Mouse (Mus musculus): Measurements from ENCODE around the gene Ywhab. TPM values are rescaled to one million over a fixed set of nuclear protein-coding genes. Genes with fewer than 3 reads are reported as not detected.

Gene Ywhab
- polyA plus RNA-seq, 1 experiment from 2014 or later = 276 TPM

GRCm38 (mm10) chr2:163998981-163999380 lies 4.2 kb downstream of the Ywhab start:
- Histone ChIP-seq H3K9ac (ENCODE audit: low read depth, low read length) (no peak overlapping the region), H3K27ac (replicated peaks; ENCODE audit: low read depth, low read length) (no peak overlapping the region)
- ATAC-seq (ENCODE audit: low read depth) = no peak

GRCm38 (mm10) chr2:164002637-164003036 lies 7.9 kb downstream of the Ywhab start:
- Histone ChIP-seq H3K9ac (ENCODE audit: low read depth, low read length) (no peak overlapping the region), H3K36me3 (ENCODE audit: control insufficient read depth, insufficient read depth, low read length) (peaks cover 6% of the 10 kb centered on the region; the same call in 1 of the 2 replicates), H3K4me3 (ENCODE audit: low read depth, low read length) (no peak overlapping the region), H3K4me2 (ENCODE audit: low read depth, low read length) (no peak overlapping the region), H3K9me3 (ENCODE audit: control insufficient read depth, low read length) (no peaks in the 10 kb centered on the region), H3K27me3 (replicated peaks; ENCODE audit: control insufficient read depth, insufficient read depth, low read length) (no peaks in the 10 kb centered on the region), H3K4me1 (ENCODE audit: control insufficient read depth, insufficient read depth, low read length) (peaks cover 16% of the 10 kb centered on the region), H3K27ac (replicated peaks; ENCODE audit: low read depth, low read length) (no peak overlapping the region)
- DNase-seq (ENCODE audit: low spot score) = no peak
- ATAC-seq (ENCODE audit: low read depth) = no peak
- 98% methylated on average over 3 of the region's 3 CpGs for WGBS

More at GRCm38 (mm10) chr2:163998981-163999380, 4.2 kb downstream of the Ywhab start:
- no peak for DNase-seq (ENCODE audit: low spot score)
- Histone ChIP-seq H3K4me1 (ENCODE audit: control insufficient read depth, insufficient read depth, low read length) (peaks cover 17% of the 10 kb centered on the region), H3K27me3 (replicated peaks; ENCODE audit: control insufficient read depth, insufficient read depth, low read length) (no peaks in the 10 kb centered on the region), H3K4me3 (ENCODE audit: low read depth, low read length) (no peak overlapping the region), H3K9me3 (ENCODE audit: control insufficient read depth, low read length) (no peaks in the 10 kb centered on the region), H3K36me3 (ENCODE audit: control insufficient read depth, insufficient read depth, low read length) (peaks cover 13% of the 10 kb centered on the region; the same call in 1 of the 2 replicates), H3K4me2 (ENCODE audit: low read depth, low read length) (no peak overlapping the region)
- WGBS = 92% methylated on average over 6 of the region's 6 CpGs

- Histone ChIP-seq H3K9ac (ENCODE audit: low read depth, low read length) (no peak overlapping the region), H3K4me3 (ENCODE audit: low read depth, low read length) (no peak overlapping the region), H3K4me2 (ENCODE audit: low read depth, low read length) (no peak overlapping the region), H3K27me3 (replicated peaks; ENCODE audit: control insufficient read depth, insufficient read depth, low read length) (no peaks in the 10 kb centered on the region), H3K4me1 (ENCODE audit: control insufficient read depth, insufficient read depth, low read length) (peaks cover 16% of the 10 kb centered on the region), H3K27ac (replicated peaks; ENCODE audit: low read depth, low read length) (no peak overlapping the region), H3K9me3 (ENCODE audit: control insufficient read depth, low read length) (no peaks in the 10 kb centered on the region), H3K36me3 (ENCODE audit: control insufficient read depth, insufficient read depth, low read length) (0 out of 2 replicates have a peak, but pooled peaks cover 6% of the 10 kb centered on the region)
- no peak for ATAC-seq (ENCODE audit: low read depth)
- 79% methylated on average over 5 of the region's 5 CpGs for WGBS
- DNase-seq (ENCODE audit: low spot score) = no peak
These were observed 9.7 kb downstream of the Ywhab start for GRCm38 (mm10) chr2:164004503-164004902.

GRCm38 (mm10) chr2:164006932-164007331 lies 12.2 kb downstream of the Ywhab start:
- peaks cover 13% of the 10 kb centered on the region for H3K36me3 ChIP-seq (ENCODE audit: control insufficient read depth, insufficient read depth, low read length)
- peaks cover 16% of the 10 kb centered on the region for H3K4me1 ChIP-seq (ENCODE audit: control insufficient read depth, insufficient read depth, low read length)
- H3K9ac ChIP-seq (ENCODE audit: low read depth, low read length) = no peak overlapping the region
- no peak overlapping the region for H3K4me3 ChIP-seq (ENCODE audit: low read depth, low read length)
- H3K27ac ChIP-seq (replicated peaks; ENCODE audit: low read depth, low read length) = no peak overlapping the region
- no peak overlapping the region for H3K4me2 ChIP-seq (ENCODE audit: low read depth, low read length)
- ATAC-seq (ENCODE audit: low read depth) = no peak
- H3K9me3 ChIP-seq (ENCODE audit: control insufficient read depth, low read length) = no peaks in the 10 kb centered on the region
- DNase-seq (ENCODE audit: low spot score) = no peak
- no peaks in the 10 kb centered on the region for H3K27me3 ChIP-seq (replicated peaks; ENCODE audit: control insufficient read depth, insufficient read depth, low read length)
- WGBS = 63% methylated on average over 10 of the region's 10 CpGs

GRCm38 (mm10) chr2:164007547-164007946 lies 12.8 kb downstream of the Ywhab start:
- Histone ChIP-seq H3K27me3 (replicated peaks; ENCODE audit: control insufficient read depth, insufficient read depth, low read length) (no peaks in the 10 kb centered on the region), H3K4me3 (ENCODE audit: low read depth, low read length) (no peak overlapping the region), H3K9me3 (ENCODE audit: control insufficient read depth, low read length) (no peaks in the 10 kb centered on the region), H3K27ac (replicated peaks; ENCODE audit: low read depth, low read length) (no peak overlapping the region), H3K36me3 (ENCODE audit: control insufficient read depth, insufficient read depth, low read length) (peaks cover 18% of the 10 kb centered on the region), H3K4me1 (ENCODE audit: control insufficient read depth, insufficient read depth, low read length) (peaks cover 16% of the 10 kb centered on the region), H3K4me2 (ENCODE audit: low read depth, low read length) (no peak overlapping the region), H3K9ac (ENCODE audit: low read depth, low read length) (no peak overlapping the region)
- ATAC-seq (ENCODE audit: low read depth) (no peak), DNase-seq (ENCODE audit: low spot score) (no peak)
- 84% methylated on average over 8 of the region's 8 CpGs for WGBS

- DNase-seq (ENCODE audit: low spot score) (no peak), ATAC-seq (ENCODE audit: low read depth) (no peak)
- H3K4me2 ChIP-seq (ENCODE audit: low read depth, low read length) = no peak overlapping the region
- no peaks in the 10 kb centered on the region for H3K27me3 ChIP-seq (replicated peaks; ENCODE audit: control insufficient read depth, insufficient read depth, low read length)
- peaks cover 13% of the 10 kb centered on the region for H3K4me1 ChIP-seq (ENCODE audit: control insufficient read depth, insufficient read depth, low read length)
- no peak overlapping the region for H3K4me3 ChIP-seq (ENCODE audit: low read depth, low read length)
- no peak overlapping the region for H3K9ac ChIP-seq (ENCODE audit: low read depth, low read length)
- H3K27ac ChIP-seq (replicated peaks; ENCODE audit: low read depth, low read length) = no peak overlapping the region
- 75% methylated on average over 2 of the region's 2 CpGs for WGBS
- H3K36me3 ChIP-seq (ENCODE audit: control insufficient read depth, insufficient read depth, low read length) = peaks cover 18% of the 10 kb centered on the region
- H3K9me3 ChIP-seq (ENCODE audit: control insufficient read depth, low read length) = no peaks in the 10 kb centered on the region
These were observed 13.3 kb downstream of the Ywhab start for GRCm38 (mm10) chr2:164007987-164008545.

- Histone ChIP-seq H3K36me3 (ENCODE audit: control insufficient read depth, insufficient read depth, low read length) (peaks cover 30% of the 10 kb centered on the region), H3K4me3 (ENCODE audit: low read depth, low read length) (no peak overlapping the region), H3K9ac (ENCODE audit: low read depth, low read length) (no peak overlapping the region), H3K27me3 (replicated peaks; ENCODE audit: control insufficient read depth, insufficient read depth, low read length) (no peaks in the 10 kb centered on the region), H3K4me2 (ENCODE audit: low read depth, low read length) (no peak overlapping the region), H3K4me1 (ENCODE audit: control insufficient read depth, insufficient read depth, low read length) (peaks cover 13% of the 10 kb centered on the region), H3K9me3 (ENCODE audit: control insufficient read depth, low read length) (no peaks in the 10 kb centered on the region), H3K27ac (replicated peaks; ENCODE audit: low read depth, low read length) (no peak overlapping the region)
- DNase-seq (ENCODE audit: low spot score) = no peak
- ATAC-seq (ENCODE audit: low read depth) = no peak
- 87% methylated on average over 6 of the region's 6 CpGs for WGBS
These were observed 14.5 kb downstream of the Ywhab start for GRCm38 (mm10) chr2:164009227-164009626.

GRCm38 (mm10) chr2:164010496-164010895 lies 15.7 kb downstream of the Ywhab start:
- no peak for ATAC-seq (ENCODE audit: low read depth)
- no peak for DNase-seq (ENCODE audit: low spot score)

GRCm38 (mm10) chr2:164010944-164011343 lies 16.2 kb downstream of the Ywhab start:
- H3K4me2 ChIP-seq (ENCODE audit: low read depth, low read length) = no peak overlapping the region
- no peak overlapping the region for H3K27ac ChIP-seq (replicated peaks; ENCODE audit: low read depth, low read length)
- peaks cover 47% of the 10 kb centered on the region for H3K36me3 ChIP-seq (ENCODE audit: control insufficient read depth, insufficient read depth, low read length)
- peaks cover 6% of the 10 kb centered on the region for H3K4me1 ChIP-seq (ENCODE audit: control insufficient read depth, insufficient read depth, low read length)
- WGBS = 89% methylated on average over 3 of the region's 3 CpGs
- no peak for ATAC-seq (ENCODE audit: low read depth)
- H3K4me3 ChIP-seq (ENCODE audit: low read depth, low read length) = no peak overlapping the region
- H3K27me3 ChIP-seq (replicated peaks; ENCODE audit: control insufficient read depth, insufficient read depth, low read length) = no peaks in the 10 kb centered on the region
- DNase-seq (ENCODE audit: low spot score) = no peak
- no peak overlapping the region for H3K9ac ChIP-seq (ENCODE audit: low read depth, low read length)
- no peaks in the 10 kb centered on the region for H3K9me3 ChIP-seq (ENCODE audit: control insufficient read depth, low read length)

More at GRCm38 (mm10) chr2:164010496-164010895, 15.7 kb downstream of the Ywhab start:
- Histone ChIP-seq H3K4me3 (ENCODE audit: low read depth, low read length) (no peak overlapping the region), H3K9ac (ENCODE audit: low read depth, low read length) (no peak overlapping the region), H3K4me1 (ENCODE audit: control insufficient read depth, insufficient read depth, low read length) (peaks cover 10% of the 10 kb centered on the region), H3K9me3 (ENCODE audit: control insufficient read depth, low read length) (no peaks in the 10 kb centered on the region), H3K27me3 (replicated peaks; ENCODE audit: control insufficient read depth, insufficient read depth, low read length) (no peaks in the 10 kb centered on the region), H3K27ac (replicated peaks; ENCODE audit: low read depth, low read length) (no peak overlapping the region), H3K36me3 (ENCODE audit: control insufficient read depth, insufficient read depth, low read length) (peaks cover 42% of the 10 kb centered on the region), H3K4me2 (ENCODE audit: low read depth, low read length) (no peak overlapping the region)
- WGBS = 78% methylated on average over 5 of the region's 5 CpGs
